Mouse (Mus musculus): ENCODE measurements around the gene Smoc2. TPM values are rescaled to one million over a fixed set of nuclear protein-coding genes. Genes with fewer than 3 reads are reported as not detected.

Smoc2 gene
- total and polyA plus RNA-seq, 3 experiments = 36.5 to 55.4 (median 54.9) TPM

GRCm38 (mm10) chr17:14379518-14379917, 100.2 kb downstream of the Smoc2 start:
- Histone ChIP-seq H3K4me3 (no peak overlapping the region), H3K9ac (ENCODE audit: low read depth, low read length) (no peak overlapping the region), H3K27me3 (ENCODE audit: control insufficient read depth, insufficient read depth, low read length) (no peaks in the 10 kb centered on the region), H3K36me3 (ENCODE audit: control insufficient read depth, insufficient read depth, low read length) (no peaks in the 10 kb centered on the region), H3K79me2 (replicated peaks; ENCODE audit: control insufficient read depth, insufficient read depth, low read length) (no peaks in the 10 kb centered on the region), H3K27ac (no peak overlapping the region), H3K4me1 (ENCODE audit: control insufficient read depth, insufficient read depth, low read length) (no peaks in the 10 kb centered on the region)
- intact Hi-C loops (cut with DNase I) = no loop called here
- WGBS = 86% methylated on average over 2 of the region's 2 CpGs
- TF ChIP-seq CTCF (IDR thresholded peaks at IDR 0.05) = no peak
- TF ChIP-seq EP300 (IDR thresholded peaks at IDR 0.05; ENCODE audit: insufficient read depth, low read depth, low read length) = no peak
- no peak for TF ChIP-seq POLR2A (IDR thresholded peaks at IDR 0.05; ENCODE audit: insufficient read depth, low read depth, low read length)
- DNase-seq = no peak

- H3K36me3 ChIP-seq (ENCODE audit: control insufficient read depth, insufficient read depth, low read length) = no peaks in the 10 kb centered on the region
- H3K4me3 ChIP-seq = no peak overlapping the region
- H3K27ac ChIP-seq = no peak overlapping the region
- TF ChIP-seq EP300 (IDR thresholded peaks at IDR 0.05; ENCODE audit: insufficient read depth, low read depth, low read length) (no peak), CTCF (IDR thresholded peaks at IDR 0.05) (no peak), POLR2A (IDR thresholded peaks at IDR 0.05; ENCODE audit: insufficient read depth, low read depth, low read length) (no peak)
- no peaks in the 10 kb centered on the region for H3K27me3 ChIP-seq (ENCODE audit: control insufficient read depth, insufficient read depth, low read length)
- H3K79me2 ChIP-seq (replicated peaks; ENCODE audit: control insufficient read depth, insufficient read depth, low read length) = no peaks in the 10 kb centered on the region
- WGBS = 73% methylated on average over 3 of the region's 3 CpGs
- intact Hi-C loops (cut with DNase I) = no loop called here
- DNase-seq = no peak
- no peak overlapping the region for H3K9ac ChIP-seq (ENCODE audit: low read depth, low read length)
- no peaks in the 10 kb centered on the region for H3K4me1 ChIP-seq (ENCODE audit: control insufficient read depth, insufficient read depth, low read length)
Measured at GRCm38 (mm10) chr17:14379966-14380365, 100.7 kb downstream of the Smoc2 start.

- no peaks in the 10 kb centered on the region for H3K27me3 ChIP-seq (ENCODE audit: control insufficient read depth, insufficient read depth, low read length)
- TF ChIP-seq EP300 (IDR thresholded peaks at IDR 0.05; ENCODE audit: insufficient read depth, low read depth, low read length) = no peak
- no peak for TF ChIP-seq CTCF (IDR thresholded peaks at IDR 0.05)
- TF ChIP-seq POLR2A (IDR thresholded peaks at IDR 0.05; ENCODE audit: insufficient read depth, low read depth, low read length) = no peak
- no peak for DNase-seq
- no peak overlapping the region for H3K4me3 ChIP-seq
- H3K79me2 ChIP-seq (replicated peaks; ENCODE audit: control insufficient read depth, insufficient read depth, low read length) = no peaks in the 10 kb centered on the region
- H3K36me3 ChIP-seq (ENCODE audit: control insufficient read depth, insufficient read depth, low read length) = no peaks in the 10 kb centered on the region
- no peak overlapping the region for H3K27ac ChIP-seq
- H3K9ac ChIP-seq (ENCODE audit: low read depth, low read length) = no peak overlapping the region
- WGBS = 86% methylated on average over 12 of the region's 12 CpGs
- intact Hi-C loops (cut with DNase I) = no loop called here
- H3K4me1 ChIP-seq (ENCODE audit: control insufficient read depth, insufficient read depth, low read length) = no peaks in the 10 kb centered on the region
Measured at GRCm38 (mm10) chr17:14380526-14380925, 101.2 kb downstream of the Smoc2 start.

- Histone ChIP-seq H3K79me2 (replicated peaks; ENCODE audit: control insufficient read depth, insufficient read depth, low read length) (no peaks in the 10 kb centered on the region), H3K9ac (ENCODE audit: low read depth, low read length) (no peak overlapping the region), H3K27me3 (ENCODE audit: control insufficient read depth, insufficient read depth, low read length) (no peaks in the 10 kb centered on the region), H3K4me3 (no peak overlapping the region), H3K27ac (no peak overlapping the region), H3K36me3 (ENCODE audit: control insufficient read depth, insufficient read depth, low read length) (no peaks in the 10 kb centered on the region), H3K4me1 (ENCODE audit: control insufficient read depth, insufficient read depth, low read length) (no peaks in the 10 kb centered on the region)
- TF ChIP-seq EP300 (IDR thresholded peaks at IDR 0.05; ENCODE audit: insufficient read depth, low read depth, low read length) (0 out of 2 replicates have a peak, but pooled peaks have one; percentile 23), POLR2A (IDR thresholded peaks at IDR 0.05; ENCODE audit: insufficient read depth, low read depth, low read length) (no peak)
- peak in 1 of 2 experiments; percentile 21 for DNase-seq
- intact Hi-C loops (cut with DNase I) = no loop called here
- 19% methylated on average over 7 of the region's 7 CpGs for WGBS
Measured at GRCm38 (mm10) chr17:14381482-14381881, 102.2 kb downstream of the Smoc2 start.

- 68% methylated on average over 4 of the region's 4 CpGs for WGBS
- Histone ChIP-seq H3K4me3 (no peak overlapping the region), H3K36me3 (ENCODE audit: control insufficient read depth, insufficient read depth, low read length) (no peaks in the 10 kb centered on the region), H3K27ac (no peak overlapping the region), H3K79me2 (replicated peaks; ENCODE audit: control insufficient read depth, insufficient read depth, low read length) (no peaks in the 10 kb centered on the region), H3K4me1 (ENCODE audit: control insufficient read depth, insufficient read depth, low read length) (no peaks in the 10 kb centered on the region), H3K27me3 (ENCODE audit: control insufficient read depth, insufficient read depth, low read length) (no peaks in the 10 kb centered on the region), H3K9ac (ENCODE audit: low read depth, low read length) (no peak overlapping the region)
- no peak for DNase-seq
- intact Hi-C loops (cut with DNase I) = no loop called here
- TF ChIP-seq POLR2A (IDR thresholded peaks at IDR 0.05; ENCODE audit: insufficient read depth, low read depth, low read length) = no peak
- no peak for TF ChIP-seq CTCF (IDR thresholded peaks at IDR 0.05)
- no peak for TF ChIP-seq EP300 (IDR thresholded peaks at IDR 0.05; ENCODE audit: insufficient read depth, low read depth, low read length)
Measured at GRCm38 (mm10) chr17:14383981-14384380, 104.7 kb downstream of the Smoc2 start.

- Histone ChIP-seq H3K4me1 (ENCODE audit: control insufficient read depth, insufficient read depth, low read length) (no peaks in the 10 kb centered on the region), H3K27ac (no peak overlapping the region), H3K27me3 (ENCODE audit: control insufficient read depth, insufficient read depth, low read length) (no peaks in the 10 kb centered on the region), H3K9ac (ENCODE audit: low read depth, low read length) (no peak overlapping the region), H3K79me2 (replicated peaks; ENCODE audit: control insufficient read depth, insufficient read depth, low read length) (no peaks in the 10 kb centered on the region), H3K36me3 (ENCODE audit: control insufficient read depth, insufficient read depth, low read length) (no peaks in the 10 kb centered on the region), H3K4me3 (no peak overlapping the region)
- intact Hi-C loops (cut with DNase I) = loop anchor here (5.0 kb wide), 1 partner anchor 98 kb away; no protein-coding TSS in a partner anchor
- no peak for TF ChIP-seq CTCF (IDR thresholded peaks at IDR 0.05)
- TF ChIP-seq POLR2A (IDR thresholded peaks at IDR 0.05; ENCODE audit: insufficient read depth, low read depth, low read length) = no peak
- TF ChIP-seq EP300 (IDR thresholded peaks at IDR 0.05; ENCODE audit: insufficient read depth, low read depth, low read length) = no peak
- 45% methylated on average over 6 of the region's 6 CpGs for WGBS
- peak in 1 of 2 experiments; percentile 45 for DNase-seq
Measured at GRCm38 (mm10) chr17:14384980-14385379, 105.7 kb downstream of the Smoc2 start.
